Mouse (Mus musculus) lung, embryonic 16.5 days (tissue): ENCODE measurements around the gene Lca5. TPM values are rescaled to one million over a fixed set of nuclear protein-coding genes. Genes with fewer than 3 reads are reported as not detected.

Experiments used
- ATAC-seq: fragments of 200-750 bp; cut with Nextera tagmentation; 2 replicates; pipeline ENCODE4 v1.8.0; 2017; ENCODE audit warnings: low read depth, mild to moderate bottlenecking, moderate library complexity
- H3K27ac ChIP-seq: fragments of 300-500 bp; sonication (generic); 2 replicates; pipeline ENCODE4 v1.5.1; 2014; ENCODE audit warnings: mild to moderate bottlenecking, control low read depth, low read length
- H3K27me3 ChIP-seq: fragments of 300-500 bp; sonication (generic); 2 replicates; pipeline ENCODE4 v1.6.1; 2014; ENCODE audit warnings: low read depth, low read length, mixed read lengths; ENCODE audit not compliant: control insufficient read depth, insufficient read depth
- H3K36me3 ChIP-seq: fragments of 300-500 bp; sonication (generic); 2 replicates; pipeline ENCODE4 v1.6.1; 2014; ENCODE audit warnings: low read length; ENCODE audit not compliant: control insufficient read depth, insufficient read depth
- H3K4me1 ChIP-seq: fragments of 300-500 bp; sonication (generic); replicated peaks from 2 replicates; pipeline ENCODE4 v1.6.1; 2014; ENCODE audit warnings: low read length, mixed read lengths; ENCODE audit not compliant: control insufficient read depth, insufficient read depth
- H3K4me2 ChIP-seq: fragments of 300-500 bp; sonication (generic); 2 replicates; pipeline ENCODE4 v1.6.1; 2014; ENCODE audit warnings: low read depth, low read length, control low read depth
- H3K4me3 ChIP-seq: fragments of 300-500 bp; sonication (generic); 2 replicates; pipeline ENCODE4 v1.5.1; 2014; ENCODE audit warnings: mild to moderate bottlenecking, low read length, control low read depth
- H3K9ac ChIP-seq: fragments of 300-500 bp; sonication (generic); 2 replicates; pipeline ENCODE4 v1.6.1; 2014; ENCODE audit warnings: low read length, control low read depth
- H3K9me3 ChIP-seq: fragments of 300-500 bp; sonication (generic); 2 replicates; pipeline ENCODE4 v1.6.1; 2016; ENCODE audit warnings: low read length; ENCODE audit not compliant: control insufficient read depth
- WGBS: fragments of 180-500 bp; shearing (Covaris S2); extraction: QIAGEN DNeasy Blood & Tissue Kit; methylation state at CpG from one replicate; pipeline ENCODE4 v1.1.7; 2014; 5-methylcytosine and 5-hydroxymethylcytosine counted together
- polyA plus RNA-seq: library from polyadenylated mRNA; unstranded; fragments of >200 nt; fragmentation: Nextera tagmentation; extraction: Ambion mirVana; gene quantifications from 2 replicates; pipeline ENCODE4 v1.2.1, GENCODE M21; 2015

Lca5 gene
- polyA plus RNA-seq, 1 experiment from 2014 or later, result 15.7 TPM

DNA sequence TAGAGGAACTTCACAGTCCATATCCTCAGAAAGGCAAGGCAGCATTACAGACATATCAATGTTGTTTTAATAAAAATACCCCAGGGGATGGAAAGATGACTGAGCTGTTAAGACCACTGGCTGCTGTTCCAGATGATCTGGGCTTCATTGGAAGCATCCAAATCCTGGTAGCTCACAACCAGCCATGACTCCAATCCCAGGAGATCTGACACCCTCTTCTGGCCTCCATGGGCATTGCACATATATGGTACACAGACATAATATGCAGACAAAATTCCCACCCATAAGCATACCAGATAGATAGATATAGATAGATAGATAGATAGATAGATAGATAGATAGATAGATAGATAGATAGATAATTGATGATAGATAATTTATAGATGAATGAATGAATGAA, 59.6 kb downstream of the Lca5 start:
- H3K9ac ChIP-seq, result no peak overlapping the region
- H3K9me3 ChIP-seq, result no peaks in the 10 kb centered on the region
- H3K27ac ChIP-seq, result no peak overlapping the region
- no peak overlapping the region for H3K4me3 ChIP-seq
- H3K4me1 ChIP-seq, result no peaks in the 10 kb centered on the region
- H3K27me3 ChIP-seq, result no peaks in the 10 kb centered on the region
- no peak overlapping the region for H3K4me2 ChIP-seq
- H3K36me3 ChIP-seq, result no peaks in the 10 kb centered on the region
- no peak for ATAC-seq

DNA sequence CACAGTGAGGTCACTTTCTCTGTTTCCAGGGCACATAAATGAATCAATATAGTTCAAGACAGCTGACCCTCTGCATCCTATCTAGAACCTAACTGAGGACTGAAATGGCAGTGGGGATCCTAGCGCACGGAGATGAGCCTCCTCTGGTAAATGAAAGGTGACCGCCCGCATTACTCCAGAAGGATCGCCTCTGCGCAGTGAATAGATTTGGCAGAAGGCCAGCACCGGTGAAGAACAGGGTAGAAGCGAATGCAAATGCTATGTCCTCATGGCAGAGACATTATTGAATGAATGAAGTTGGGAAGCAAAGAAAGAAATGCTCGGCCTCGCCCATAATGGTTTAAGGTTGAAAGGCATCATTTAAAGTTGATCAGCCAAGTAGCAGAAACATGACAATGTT, 61.3 kb downstream of the Lca5 start:
- 74% methylated on average over 10 of the region's 10 CpGs for WGBS
- Histone ChIP-seq H3K36me3 (no peaks in the 10 kb centered on the region), H3K27me3 (no peaks in the 10 kb centered on the region), H3K4me2 (no peak overlapping the region), H3K4me1 (no peaks in the 10 kb centered on the region), H3K4me3 (no peak overlapping the region), H3K9me3 (no peaks in the 10 kb centered on the region), H3K9ac (no peak overlapping the region), H3K27ac (no peak overlapping the region)
- ATAC-seq, result no peak

GRCm38 (mm10) chr9:83377132-83377531, 63.8 kb downstream of the Lca5 start:
- Histone ChIP-seq H3K27me3 (no peaks in the 10 kb centered on the region), H3K9me3 (no peaks in the 10 kb centered on the region), H3K9ac (no peak overlapping the region), H3K4me2 (no peak overlapping the region), H3K4me3 (no peak overlapping the region), H3K4me1 (no peaks in the 10 kb centered on the region), H3K27ac (no peak overlapping the region), H3K36me3 (no peaks in the 10 kb centered on the region)
- 43% methylated on average over 2 of the region's 2 CpGs for WGBS
- ATAC-seq, result peak; percentile 51; the same call in 1 of the 2 replicates

- Histone ChIP-seq H3K4me1 (no peaks in the 10 kb centered on the region), H3K9ac (no peak overlapping the region), H3K27ac (no peak overlapping the region), H3K36me3 (no peaks in the 10 kb centered on the region), H3K27me3 (no peaks in the 10 kb centered on the region), H3K4me2 (no peak overlapping the region), H3K4me3 (no peak overlapping the region), H3K9me3 (no peaks in the 10 kb centered on the region)
- no peak for ATAC-seq
- 61% methylated on average over 4 of the region's 4 CpGs for WGBS
These were observed 65.3 kb downstream of the Lca5 start for GRCm38 (mm10) chr9:83375522-83376176.

DNA sequence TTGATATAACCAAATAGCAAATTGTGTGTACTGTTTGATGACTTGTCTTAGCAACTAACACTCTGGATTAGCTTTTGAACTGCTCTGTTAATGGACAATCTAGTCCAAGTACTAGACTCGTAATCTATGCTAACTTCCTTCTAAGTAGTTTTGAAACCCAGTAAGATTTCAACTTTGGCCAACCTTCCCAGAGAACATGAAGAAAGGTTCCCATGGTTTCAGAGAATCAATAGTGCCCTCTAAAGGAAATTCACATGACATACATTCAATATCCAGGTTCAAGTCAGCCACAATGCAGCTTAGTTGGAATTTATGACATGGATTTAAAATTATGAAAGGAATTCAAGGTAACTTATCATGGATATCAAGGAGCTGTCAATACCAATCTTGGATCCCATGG, 70.0 kb downstream of the Lca5 start:
- no peak; the same call in 1 of the 2 replicates for ATAC-seq

GRCm38 (mm10) chr9:83368234-83368633, 72.7 kb downstream of the Lca5 start:
- Histone ChIP-seq H3K4me2 (no peak overlapping the region), H3K27me3 (no peaks in the 10 kb centered on the region), H3K9me3 (no peaks in the 10 kb centered on the region), H3K9ac (no peak overlapping the region), H3K4me1 (no peaks in the 10 kb centered on the region), H3K36me3 (no peaks in the 10 kb centered on the region), H3K4me3 (no peak overlapping the region), H3K27ac (no peak overlapping the region)
- 84% methylated on average over 1 of the region's 1 CpGs for WGBS
- no peak for ATAC-seq

More for the DNA sequence above, 70.0 kb downstream of the Lca5 start:
- Histone ChIP-seq H3K9me3 (no peaks in the 10 kb centered on the region), H3K36me3 (no peaks in the 10 kb centered on the region), H3K9ac (no peak overlapping the region), H3K27me3 (no peaks in the 10 kb centered on the region), H3K27ac (no peak overlapping the region), H3K4me3 (no peak overlapping the region), H3K4me2 (no peak overlapping the region), H3K4me1 (no peaks in the 10 kb centered on the region)
- 17% methylated on average over 1 of the region's 1 CpGs for WGBS

GRCm38 (mm10) chr9:83355802-83356201, 85.1 kb downstream of the Lca5 start:
- no peak overlapping the region for H3K4me2 ChIP-seq
- no peak for ATAC-seq

DNA sequence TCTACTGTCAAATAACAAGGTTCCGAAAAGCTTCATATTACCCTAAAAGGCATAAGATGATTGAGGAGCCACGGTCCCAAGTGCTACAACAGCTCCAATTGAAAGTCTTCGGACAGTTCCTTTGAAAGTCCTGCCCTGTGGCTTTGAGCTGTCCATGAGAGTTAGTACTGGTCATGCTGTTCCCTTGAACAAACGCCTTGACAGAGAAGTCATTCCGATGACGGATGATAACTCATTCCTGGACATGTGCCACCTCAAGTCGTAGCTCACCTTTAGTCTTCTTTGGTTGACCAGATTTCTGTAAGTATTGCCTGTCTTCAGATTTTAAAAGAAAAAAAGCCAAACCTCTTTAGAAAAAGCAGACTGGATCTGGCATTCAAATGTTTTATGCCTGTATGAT, 87.6 kb downstream of the Lca5 start:
- Histone ChIP-seq H3K27me3 (no peaks in the 10 kb centered on the region), H3K9ac (no peak overlapping the region), H3K27ac (no peak overlapping the region), H3K4me3 (no peak overlapping the region), H3K4me2 (no peak overlapping the region), H3K9me3 (no peaks in the 10 kb centered on the region), H3K4me1 (peaks cover 18% of the 10 kb centered on the region), H3K36me3 (no peaks in the 10 kb centered on the region)
- ATAC-seq, result no peak
- whole genome bisulfite sequencing, result 63% methylated on average over 7 of the region's 7 CpGs

More at GRCm38 (mm10) chr9:83355802-83356201, 85.1 kb downstream of the Lca5 start:
- Histone ChIP-seq H3K27ac (no peak overlapping the region), H3K36me3 (no peaks in the 10 kb centered on the region), H3K9ac (no peak overlapping the region), H3K27me3 (no peaks in the 10 kb centered on the region), H3K4me3 (no peak overlapping the region), H3K4me1 (peaks cover 6% of the 10 kb centered on the region), H3K9me3 (no peaks in the 10 kb centered on the region)
- 47% methylated on average over 4 of the region's 4 CpGs for WGBS

GRCm38 (mm10) chr9:83351171-83351570, 89.8 kb downstream of the Lca5 start:
- Histone ChIP-seq H3K9ac (no peak overlapping the region), H3K27ac (0 out of 2 replicates have a peak overlapping the region, but pooled peaks have one; percentile 13), H3K9me3 (no peaks in the 10 kb centered on the region), H3K27me3 (no peaks in the 10 kb centered on the region), H3K36me3 (no peaks in the 10 kb centered on the region), H3K4me2 (no peak overlapping the region), H3K4me1 (peaks cover 18% of the 10 kb centered on the region), H3K4me3 (no peak overlapping the region)
- ATAC-seq, result no peak
- WGBS, result 42% methylated on average over 5 of the region's 5 CpGs

GRCm38 (mm10) chr9:83350613-83351012, 90.3 kb downstream of the Lca5 start:
- Histone ChIP-seq H3K9ac (no peak overlapping the region), H3K36me3 (no peaks in the 10 kb centered on the region), H3K9me3 (no peaks in the 10 kb centered on the region), H3K4me1 (peaks cover 18% of the 10 kb centered on the region), H3K27ac (no peak overlapping the region), H3K27me3 (no peaks in the 10 kb centered on the region), H3K4me3 (no peak overlapping the region), H3K4me2 (no peak overlapping the region)
- ATAC-seq, result peak; percentile 84
- WGBS, result 17% methylated on average over 5 of the region's 5 CpGs
